Mouse (Mus musculus) left cerebral cortex, adult 2 months (tissue): ENCODE results near the gene Gjd2. TPM values are rescaled to one million over a fixed set of nuclear protein-coding genes. Genes with fewer than 3 reads are reported as not detected.

Experiments used
- DNase-seq, 2 experiments: peaks; one replicate each; pipeline ENCODE4 v3.0.0; 2021 to 2022; ENCODE audit warnings: low spot score in 2 of 2, mixed read lengths in 1 of 2; ENCODE audit errors: extremely low spot score in 1 of 2
- H3K27ac ChIP-seq: fragments of 200-600 bp; 2 replicates; pipeline ENCODE4 v1.8.1; 2022
- H3K4me3 ChIP-seq: fragments of 200-600 bp; 2 replicates; pipeline ENCODE4 v1.8.1; 2022
- CTCF ChIP-seq: fragments of 200-600 bp; IDR thresholded peaks from 2 replicates; pipeline ENCODE4 v1.8.1; 2022; ENCODE audit warnings: antibody characterized with exemption, mild to moderate bottlenecking, moderate library complexity
- intact Hi-C: fragments of 180-260 bp; cut with DNase I; formaldehyde crosslinking; loops from one replicate; pipeline ENCODE4 v1.15.1; 2025
- long read RNA-seq, 2 experiments: library from polyadenylated mRNA; stranded (forward); transcript quantifications; one replicate each; pipeline ENCODE4 v2.0.0; 2021; ENCODE audit warnings: borderline mapping rate in 2 of 2
- total RNA-seq, 2 experiments: library from RNA; stranded (reverse); gene quantifications; 2 replicates each; pipeline ENCODE4 v1.2.3; 2021

The Gjd2 gene
- total RNA-seq, result 1 to 10 TPM; 5.3 to 6.8 TPM
- long read RNA-seq, experiment 1, partial matches to known transcripts, result 0 of 1 reads
- long read RNA-seq, experiment 1, other reads (novel, unspliced or antisense), result 1 of 1 reads
- long read RNA-seq, experiment 2, result 0 reads

DNA sequence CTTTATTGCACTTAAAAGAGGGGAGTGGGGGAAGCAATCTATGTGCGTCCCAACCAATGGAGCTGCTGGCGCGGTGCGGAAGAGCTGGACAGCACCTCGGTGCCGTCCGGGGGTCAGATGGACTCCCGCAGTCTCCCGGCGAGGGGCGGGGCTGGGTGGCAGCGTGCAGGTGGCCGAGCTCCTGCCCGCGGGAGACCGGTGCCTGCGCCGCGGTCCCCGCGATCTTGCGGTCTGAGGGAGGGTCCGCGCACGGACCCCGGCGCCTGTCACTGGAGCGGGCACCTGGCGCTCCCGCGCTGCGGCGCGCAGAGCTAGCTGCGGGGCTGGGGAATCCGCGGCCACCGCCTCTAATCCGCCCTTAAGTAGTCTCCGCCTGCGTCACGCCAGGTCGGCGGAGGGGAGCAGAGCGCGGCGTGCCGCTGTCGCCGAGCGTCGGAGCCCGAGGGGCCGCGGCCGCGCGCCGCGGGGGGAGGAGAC, at the start of gene Gjd2:
TSS of gene Gjd2 (minus strand) at position 325 of the 477 bp plus-strand sequence.
- peak; percentile 15 to 18 for DNase-seq
- intact Hi-C loops, result no loop called here
- peak within 1 kb of the TSS; percentile 33 for H3K27ac ChIP-seq

GRCm38 (mm10) chr2:114060071-114060591, 46.7 kb upstream of the Gjd2 start:
- no peak overlapping the region for H3K4me3 ChIP-seq
- H3K27ac ChIP-seq, result no peak overlapping the region
- intact Hi-C loops, result no loop called here
- no peak for DNase-seq
- no peak for TF ChIP-seq CTCF

More for the DNA sequence above, at the start of gene Gjd2:
- peak within 1 kb of the TSS; percentile 58 for H3K4me3 ChIP-seq
- no peak for TF ChIP-seq CTCF

GRCm38 (mm10) chr2:114059608-114060007, 46.2 kb upstream of the Gjd2 start:
- no peak for TF ChIP-seq CTCF
- Histone ChIP-seq H3K4me3 (no peak overlapping the region), H3K27ac (no peak overlapping the region)
- intact Hi-C loops, result no loop called here
- DNase-seq, result no peak

- no peak overlapping the region for H3K27ac ChIP-seq
- DNase-seq, result no peak
- TF ChIP-seq CTCF, result no peak
- intact Hi-C loops, result no loop called here
- H3K4me3 ChIP-seq, result no peak overlapping the region
These were observed 44.9 kb upstream of the Gjd2 start for GRCm38 (mm10) chr2:114058226-114058796.

- H3K4me3 ChIP-seq, result no peak overlapping the region
- no peak for DNase-seq
- intact Hi-C loops, result no loop called here
- TF ChIP-seq CTCF, result no peak
- H3K27ac ChIP-seq, result no peak overlapping the region
These were observed 44.0 kb upstream of the Gjd2 start for GRCm38 (mm10) chr2:114057303-114057853.

GRCm38 (mm10) chr2:114054129-114054528, 40.7 kb upstream of the Gjd2 start:
- TF ChIP-seq CTCF, result no peak
- Histone ChIP-seq H3K4me3 (no peak overlapping the region), H3K27ac (no peak overlapping the region)
- DNase-seq, result no peak
- intact Hi-C loops, result no loop called here

DNA sequence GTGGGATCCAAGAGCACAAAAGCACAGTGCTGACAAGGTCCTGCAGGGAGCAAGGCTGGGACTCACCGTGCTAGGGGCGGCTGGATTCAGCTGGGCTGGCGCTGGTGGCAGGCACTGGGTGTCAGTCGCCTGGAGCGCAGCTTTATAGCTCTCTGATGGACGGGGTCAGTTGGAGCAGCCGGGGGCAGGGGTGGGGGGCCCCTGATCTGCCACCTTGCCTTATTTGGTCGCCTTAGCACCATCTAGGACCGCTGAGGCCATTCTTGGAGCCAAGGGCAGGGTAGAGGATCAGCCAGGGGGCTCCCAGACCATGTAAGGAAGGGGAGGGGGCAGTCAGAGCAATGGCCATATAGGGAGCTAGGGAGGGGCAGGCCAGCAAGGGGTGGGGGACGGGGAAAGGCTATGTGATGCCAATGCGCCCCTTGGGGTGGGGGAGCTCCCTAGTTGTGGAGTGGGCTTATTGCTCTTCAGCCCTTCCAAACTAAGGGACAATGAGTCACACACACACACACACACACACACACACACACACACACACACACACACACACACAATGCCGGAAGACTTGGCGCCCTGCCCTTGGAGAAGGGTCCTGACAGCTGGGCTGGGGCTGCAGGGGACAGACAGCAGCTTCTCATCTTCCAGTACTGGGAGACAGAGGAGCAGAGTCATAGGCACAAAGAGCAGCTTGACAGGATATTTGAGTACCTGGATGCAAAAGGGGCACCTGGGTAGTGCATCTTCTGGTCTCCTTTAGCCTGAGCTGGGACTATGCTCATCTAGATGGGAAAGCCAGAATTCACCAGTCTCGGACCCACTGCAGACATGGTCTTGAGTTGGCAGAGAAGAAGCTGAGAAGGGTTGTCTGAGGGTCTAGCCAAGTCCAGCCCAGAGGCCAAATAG, 39.5 kb upstream of the Gjd2 start, which contains the start of gene Actc1:
TSS of gene Actc1 (minus strand) at position 853 of the 903 bp plus-strand sequence.
- intact Hi-C loops, result no loop called here
- no peak for DNase-seq
- no peak within 1 kb of the TSS for H3K27ac ChIP-seq
- no peak within 1 kb of the TSS for H3K4me3 ChIP-seq
- no peak for TF ChIP-seq CTCF

DNA sequence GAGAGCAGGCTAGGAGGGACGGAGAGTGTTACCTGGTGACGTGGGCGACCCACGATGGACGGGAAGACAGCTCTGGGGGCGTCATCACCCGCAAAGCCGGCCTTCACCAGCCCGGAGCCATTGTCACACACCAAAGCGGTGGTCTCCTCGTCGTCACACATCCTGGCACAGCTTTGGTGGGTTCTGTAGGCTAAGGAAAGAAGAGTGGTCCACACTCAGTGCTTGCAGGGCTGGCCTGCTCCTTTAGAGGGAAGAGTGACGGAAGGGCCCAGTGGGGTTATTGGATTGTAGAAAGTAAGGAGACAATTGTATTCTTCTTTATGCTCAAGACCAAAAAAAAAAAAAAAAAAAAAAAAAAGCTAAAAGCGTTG, 38.4 kb upstream of the Gjd2 start:
- DNase-seq, result no peak
- H3K27ac ChIP-seq, result no peak overlapping the region
- H3K4me3 ChIP-seq, result no peak overlapping the region
- intact Hi-C loops, result no loop called here
- no peak for TF ChIP-seq CTCF

DNA sequence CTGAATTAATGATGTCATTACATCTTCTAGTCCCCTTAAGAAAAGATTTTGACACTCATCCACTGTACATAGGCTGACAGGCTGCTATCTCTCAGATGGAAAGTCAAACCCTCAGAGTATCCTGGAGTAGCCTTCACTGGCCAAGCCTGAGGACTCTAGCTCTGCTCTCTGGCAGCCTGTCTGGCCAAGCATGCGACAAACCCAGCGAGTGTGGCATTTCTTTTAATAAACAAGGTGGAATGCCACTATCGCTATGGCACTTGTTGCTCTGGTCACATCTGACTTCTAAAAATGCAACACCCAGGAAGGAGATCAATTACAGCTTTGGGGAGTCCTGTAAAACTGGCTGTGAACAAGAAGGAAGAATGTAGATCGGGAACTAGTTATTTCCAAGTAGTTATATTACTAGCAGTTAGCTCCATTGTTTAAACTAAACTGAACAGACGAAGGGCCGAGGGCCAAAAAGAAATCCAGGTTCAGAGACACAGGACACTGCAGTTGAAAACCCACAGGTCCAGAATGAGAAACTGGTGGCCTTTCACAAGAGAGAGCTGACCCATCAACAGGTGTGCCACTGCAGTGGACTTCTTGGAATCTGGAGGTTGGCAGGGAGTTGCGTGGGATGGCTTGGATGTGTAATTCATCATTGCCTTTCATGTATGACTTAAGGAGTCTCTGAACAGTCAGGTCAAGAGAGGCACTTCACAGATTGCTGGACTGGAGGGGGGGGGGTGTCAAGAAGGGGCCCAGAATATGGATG, 37.9 kb upstream of the Gjd2 start:
- TF ChIP-seq CTCF, result no peak
- DNase-seq, result no peak
- Histone ChIP-seq H3K27ac (no peak overlapping the region), H3K4me3 (no peak overlapping the region)
- intact Hi-C loops, result no loop called here

DNA sequence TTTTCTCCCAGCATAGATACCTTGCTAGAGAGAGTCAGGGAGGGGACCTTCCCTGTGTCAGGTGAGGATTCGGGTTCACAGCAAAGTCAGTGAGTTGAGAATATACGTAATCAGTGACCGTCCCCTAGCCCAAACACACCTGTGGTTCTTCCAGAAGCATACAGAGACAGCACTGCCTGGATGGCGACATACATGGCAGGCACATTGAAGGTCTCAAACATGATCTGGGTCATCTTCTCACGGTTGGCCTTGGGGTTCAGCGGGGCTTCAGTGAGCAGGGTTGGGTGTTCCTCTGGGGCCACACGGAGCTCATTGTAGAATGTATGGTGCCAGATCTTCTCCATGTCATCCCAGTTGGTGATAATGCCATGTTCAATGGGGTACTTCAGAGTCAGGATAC, 36.7 kb upstream of the Gjd2 start:
- H3K27ac ChIP-seq, result no peak overlapping the region
- no peak for DNase-seq
- no peak for TF ChIP-seq CTCF
- H3K4me3 ChIP-seq, result no peak overlapping the region
- intact Hi-C loops, result no loop called here

DNA sequence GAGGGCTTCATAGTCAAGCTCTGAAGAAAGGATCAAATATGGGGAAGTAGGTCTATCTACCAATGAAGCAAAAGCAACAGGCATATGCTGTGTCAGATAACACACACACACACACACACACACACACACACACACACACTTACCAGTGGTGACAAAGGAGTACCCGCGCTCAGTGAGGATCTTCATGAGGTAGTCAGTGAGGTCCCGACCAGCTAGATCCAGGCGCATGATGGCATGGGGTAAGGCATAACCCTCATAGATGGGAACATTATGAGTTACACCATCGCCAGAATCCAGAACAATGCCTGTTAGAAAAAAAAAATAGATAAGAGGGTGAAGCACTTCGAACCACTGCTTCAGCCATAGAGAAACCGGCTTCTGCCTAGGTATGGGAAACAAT, 36.0 kb upstream of the Gjd2 start:
- no peak for TF ChIP-seq CTCF
- Histone ChIP-seq H3K4me3 (no peak overlapping the region), H3K27ac (no peak overlapping the region)
- intact Hi-C loops, result no loop called here
- no peak for DNase-seq
